In genomic region chr10:3956471-3956870, GRCm38 (mm10) we compare ENCODE assay signal across 29 mouse cellular contexts. TPM values are rescaled to one million over a fixed set of nuclear protein-coding genes. Genes with fewer than 3 reads are reported as not detected.
A peak's percentile ranks its signal among the peaks of the same experiment; 100 is the strongest.
DNase-seq lines count a peak whose midpoint lies in the region; ATAC-seq and TF ChIP-seq lines count a peak whose summit lies in the region.
"Had no signal": no experiment of that assay in that cellular context is flagged by ENCODE, and none has a peak within 500 bp of the region (broad histone marks: within the 10 kb centered on the region; RNA-seq: fewer than 3 reads in every experiment).

No protein-coding gene starts in this region.

- H3K4me1 ChIP-seq in heart, embryonic 10.5 days: no peaks in the 10 kb centered on the region
- H3K4me1 ChIP-seq in heart, embryonic 13.5 days: peaks cover 13% of the 10 kb centered on the region
- H3K4me1 ChIP-seq in heart, embryonic 16.5 days (ENCODE audit: control insufficient read depth, insufficient read depth, low read length): no peaks in the 10 kb centered on the region
- H3K4me1 ChIP-seq in heart, adult 2 months (ENCODE audit: control insufficient read depth, insufficient read depth, low read length): no peaks in the 10 kb centered on the region
- H3K4me1 ChIP-seq: forebrain, embryonic 10.5 days; forebrain, embryonic 13.5 days had no signal

- H3K4me2 ChIP-seq in heart, embryonic 13.5 days: peak overlapping the region; percentile 62
- H3K4me2 ChIP-seq in heart, embryonic 16.5 days (ENCODE audit: low read depth, low read length): peak overlapping the region; percentile 59
- H3K4me2 ChIP-seq: forebrain, embryonic 13.5 days; hindbrain, embryonic 14.5 days had no signal

- TF ChIP-seq POLR2A in heart, adult 2 months (IDR thresholded peaks at IDR 0.05; ENCODE audit: insufficient read depth, low read depth, low read length): no peak

- peak; percentile 88 for DNase-seq in heart, embryonic 10.5 days (ENCODE audit: low spot score)
- DNase-seq in heart, postnatal 36 days: no peak
- no peak for DNase-seq in heart, postnatal 10 days
- no peak for DNase-seq in heart, adult 2 months
- peak; percentile 38 for DNase-seq in R1 (ENCODE audit: low read depth, low spot score)
- DNase-seq: adrenal gland, adult 8-10 months; adrenal gland, postnatal 25 days; B cell, adult 2 months; cerebellum, adult 18-20 months; cerebellum, adult 9-10 months; cerebellum, postnatal 14 days; gastrocnemius, postnatal 10 days; gastrocnemius, postnatal 36 days; kidney, adult 18-20 months; kidney, adult 9 months had no signal

- H3K27ac ChIP-seq in heart, embryonic 10.5 days: no peak overlapping the region
- no peak overlapping the region for H3K27ac ChIP-seq in heart, embryonic 13.5 days (replicated peaks)
- H3K27ac ChIP-seq in heart, embryonic 16.5 days (ENCODE audit: low read length): no peak overlapping the region
- no peak overlapping the region for H3K27ac ChIP-seq in heart, adult 2 months
- H3K27ac ChIP-seq: forebrain, embryonic 10.5 days; forebrain, embryonic 13.5 days; hindbrain, embryonic 14.5 days; hindbrain, postnatal 0 days had no signal

- peaks cover 21% of the 10 kb centered on the region for H3K36me3 ChIP-seq in heart, embryonic 10.5 days
- peaks cover 26% of the 10 kb centered on the region for H3K36me3 ChIP-seq in heart, embryonic 13.5 days
- peaks cover 10% of the 10 kb centered on the region; the same call in 1 of the 2 replicates for H3K36me3 ChIP-seq in heart, embryonic 16.5 days (ENCODE audit: control insufficient read depth, insufficient read depth)
- no peaks in the 10 kb centered on the region for H3K36me3 ChIP-seq in heart, adult 2 months (ENCODE audit: control insufficient read depth, insufficient read depth, low read length)
- H3K36me3 ChIP-seq: G1E had no signal

- TF ChIP-seq EP300 in heart, adult 2 months (IDR thresholded peaks at IDR 0.05; ENCODE audit: insufficient read depth, low read depth, low read length): no peak

- H3K9ac ChIP-seq in heart, embryonic 13.5 days: no peak overlapping the region
- peak overlapping the region; percentile 43; the same call in 1 of the 2 replicates for H3K9ac ChIP-seq in heart, embryonic 16.5 days (ENCODE audit: low read length)
- no peak overlapping the region for H3K9ac ChIP-seq in heart, adult 2 months (ENCODE audit: low read depth, low read length)
- H3K9ac ChIP-seq: forebrain, embryonic 13.5 days; hindbrain, embryonic 14.5 days had no signal

- intact Hi-C loops in heart, postnatal 36 days (cut with DNase I): no loop called here
- intact Hi-C loops in heart, postnatal 10 days (cut with DNase I): no loop called here
- intact Hi-C loops in heart, adult 2 months (cut with DNase I): no loop called here

- no peak for ATAC-seq in heart, embryonic 13.5 days (ENCODE audit: extremely low read depth, insufficient number of reproducible peaks, low FRiP score, low TSS enrichment)
- ATAC-seq in heart, embryonic 16.5 days (replicated peaks; ENCODE audit: extremely low read depth, insufficient read depth, low FRiP score): no peak
- no peak for ATAC-seq in cerebellum, adult (ENCODE audit: insufficient number of reproducible peaks, low FRiP score, low TSS enrichment)
- ATAC-seq: activated CD4-positive, CD25-positive, alpha-beta regulatory T cell, adult 4 months; forebrain, embryonic 13.5 days; forebrain, embryonic 16.5 days; hindbrain, postnatal 0 days; inflammation-experienced regulatory T-cells, adult 6 months; intestine, embryonic 16.5 days; Patski had no signal

- WGBS in heart, embryonic 10.5 days: 59% methylated on average over 22 of the region's 22 CpGs
- WGBS in heart, embryonic 13.5 days: 49% methylated on average over 22 of the region's 22 CpGs
- WGBS in heart, embryonic 16.5 days: 52% methylated on average over 22 of the region's 22 CpGs
- WGBS in heart, adult 2 months: 60% methylated on average over 22 of the region's 22 CpGs

- no peaks in the 10 kb centered on the region for H3K27me3 ChIP-seq in heart, embryonic 10.5 days (ENCODE audit: insufficient read depth, poor library complexity, severe bottlenecking)
- no peaks in the 10 kb centered on the region for H3K27me3 ChIP-seq in heart, embryonic 13.5 days (replicated peaks)
- no peaks in the 10 kb centered on the region for H3K27me3 ChIP-seq in heart, embryonic 16.5 days (ENCODE audit: control insufficient read depth, insufficient read depth, low read length)
- H3K27me3 ChIP-seq in heart, adult 2 months (ENCODE audit: control insufficient read depth, insufficient read depth, low read length): no peaks in the 10 kb centered on the region
- H3K27me3 ChIP-seq: CH12.LX; forebrain, embryonic 13.5 days had no signal

- no peaks in the 10 kb centered on the region for H3K9me3 ChIP-seq in heart, embryonic 10.5 days
- H3K9me3 ChIP-seq in heart, embryonic 13.5 days: no peaks in the 10 kb centered on the region
- no peaks in the 10 kb centered on the region for H3K9me3 ChIP-seq in heart, embryonic 16.5 days (replicated peaks; ENCODE audit: control insufficient read depth, low read length)
- H3K9me3 ChIP-seq: forebrain, embryonic 13.5 days; G1E had no signal

- no peak for TF ChIP-seq CTCF in heart, adult 2 months (IDR thresholded peaks at IDR 0.05)

- no peaks in the 10 kb centered on the region for H3K79me2 ChIP-seq in heart, adult 2 months (replicated peaks; ENCODE audit: control insufficient read depth, insufficient read depth, low read length)

- peak overlapping the region; percentile 31; the same call in 1 of the 2 replicates for H3K4me3 ChIP-seq in heart, embryonic 10.5 days
- peak overlapping the region; percentile 24 for H3K4me3 ChIP-seq in heart, embryonic 13.5 days
- peak overlapping the region; percentile 33 for H3K4me3 ChIP-seq in heart, embryonic 16.5 days (ENCODE audit: low read length)
- H3K4me3 ChIP-seq in heart, adult 2 months: no peak overlapping the region
- H3K4me3 ChIP-seq: forebrain, embryonic 10.5 days; forebrain, embryonic 13.5 days had no signal

RNA-seq across cellular contexts. Expression of gene Mthfd1l, which starts 16.4 kb away (rescaled TPM):
- 20.1 and 23.2 TPM in 2 replicates for polyA plus RNA-seq in heart, embryonic 10.5 days (2016; fragmentation: Nextera tagmentation; extraction: Ambion mirVana)
- 1 to 10 TPM in 1 of 2 experiments, under 1 TPM in 1; 0.87 to 1.3 TPM for total RNA-seq in heart, postnatal 36 days (2021)
- polyA plus RNA-seq in heart, embryonic 13.5 days (2015; fragmentation: Nextera tagmentation; extraction: Ambion mirVana): 12.2 and 13.0 TPM in 2 replicates
- total RNA-seq in heart, postnatal 10 days (2021): 1 to 10 TPM; 3.4 to 4.3 TPM
- 10.1 and 10.2 TPM in 2 replicates for polyA plus RNA-seq in heart, embryonic 16.5 days (2015; fragmentation: Nextera tagmentation; extraction: Ambion mirVana)
- under 1 TPM; 0.77 to 0.99 TPM for total RNA-seq in heart, adult 2 months (2021)
- polyA plus RNA-seq in heart, adult 2 months (2012; rRNA removed): 0.27 and 0.41 TPM in 2 replicates

Comparison
In these comparisons a context has a peak if more than half of its experiments do, and no peak if none do; other contexts are left out.
1. DNase-seq: peak in heart, embryonic 10.5 days (single experiment) and R1 (single experiment); none in heart, postnatal 36 days (0 of 2), heart, postnatal 10 days (0 of 2) and heart, adult 2 months (0 of 2).